Mouse (Mus musculus): ENCODE results near the gene Ccdc91. TPM values are rescaled to one million over a fixed set of nuclear protein-coding genes. Genes with fewer than 3 reads are reported as not detected.

Gene Ccdc91
- total and polyA plus RNA-seq, 3 experiments = 12.0 to 15.6 (median 14.4) TPM

DNA sequence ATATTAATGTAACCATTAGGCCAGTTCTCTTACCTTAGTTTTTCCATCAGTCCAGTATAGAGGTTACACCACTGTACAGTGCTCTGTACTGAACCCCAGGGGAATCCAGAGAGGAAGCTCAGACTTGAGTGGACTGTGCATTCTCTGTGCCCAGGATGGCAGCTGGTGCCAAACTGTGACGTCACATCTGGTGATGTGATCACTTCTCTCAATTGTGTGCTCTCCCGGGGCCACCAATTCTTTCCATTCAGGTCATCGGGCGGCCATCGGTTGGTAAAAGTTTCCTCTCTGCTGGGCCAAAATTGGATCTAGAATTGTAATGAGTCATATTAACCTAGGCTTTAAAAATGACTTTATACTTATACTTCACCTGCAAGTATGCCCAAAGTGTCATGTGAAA, 19.9 kb upstream of the Ccdc91 start (continued):
- TF ChIP-seq MAZ (IDR thresholded peaks at IDR 0.05; ENCODE audit: low read depth, low read length) = no peak
- TF ChIP-seq ZNF384 (IDR thresholded peaks at IDR 0.05; ENCODE audit: low read depth, low read length) = no peak
- no peak for TF ChIP-seq POLR2A (IDR thresholded peaks at IDR 0.05; ENCODE audit: low read depth, low read length)
- no peak for TF ChIP-seq MAFK (IDR thresholded peaks at IDR 0.05; ENCODE audit: insufficient replicate concordance, low read length)
- TF ChIP-seq MAX (IDR thresholded peaks at IDR 0.05; ENCODE audit: low read length) = no peak
- TF ChIP-seq RAD21 (IDR thresholded peaks at IDR 0.05; ENCODE audit: low read depth, low read length) = no peak
- TF ChIP-seq ELF1 (IDR thresholded peaks at IDR 0.05; ENCODE audit: low read depth, low read length) = no peak
- no peak for TF ChIP-seq PAX5 (IDR thresholded peaks at IDR 0.05; ENCODE audit: low read length)
- TF ChIP-seq ZMIZ1 (IDR thresholded peaks at IDR 0.05; ENCODE audit: low read depth, low read length) = no peak
- TF ChIP-seq CHD2 (IDR thresholded peaks at IDR 0.05; ENCODE audit: low read length) = no peak
- TF ChIP-seq SIN3A (IDR thresholded peaks at IDR 0.05; ENCODE audit: low read length) = no peak
- TF ChIP-seq CHD1 (IDR thresholded peaks at IDR 0.05; ENCODE audit: low read depth, low read length) = no peak
- no peak for TF ChIP-seq TBP (conservative IDR thresholded peaks at IDR 0.05; ENCODE audit: low read depth, low read length)
- no peak for TF ChIP-seq RCOR1 (conservative IDR thresholded peaks at IDR 0.05; ENCODE audit: low read depth, low read length)
- no peak for TF ChIP-seq USF2 (conservative IDR thresholded peaks at IDR 0.05; ENCODE audit: low read depth, low read length)
- TF ChIP-seq JUN (IDR thresholded peaks at IDR 0.05; ENCODE audit: insufficient read depth, low read depth, low read length) = 0 out of 2 replicates have a peak, but pooled peaks have one; percentile 5

DNA sequence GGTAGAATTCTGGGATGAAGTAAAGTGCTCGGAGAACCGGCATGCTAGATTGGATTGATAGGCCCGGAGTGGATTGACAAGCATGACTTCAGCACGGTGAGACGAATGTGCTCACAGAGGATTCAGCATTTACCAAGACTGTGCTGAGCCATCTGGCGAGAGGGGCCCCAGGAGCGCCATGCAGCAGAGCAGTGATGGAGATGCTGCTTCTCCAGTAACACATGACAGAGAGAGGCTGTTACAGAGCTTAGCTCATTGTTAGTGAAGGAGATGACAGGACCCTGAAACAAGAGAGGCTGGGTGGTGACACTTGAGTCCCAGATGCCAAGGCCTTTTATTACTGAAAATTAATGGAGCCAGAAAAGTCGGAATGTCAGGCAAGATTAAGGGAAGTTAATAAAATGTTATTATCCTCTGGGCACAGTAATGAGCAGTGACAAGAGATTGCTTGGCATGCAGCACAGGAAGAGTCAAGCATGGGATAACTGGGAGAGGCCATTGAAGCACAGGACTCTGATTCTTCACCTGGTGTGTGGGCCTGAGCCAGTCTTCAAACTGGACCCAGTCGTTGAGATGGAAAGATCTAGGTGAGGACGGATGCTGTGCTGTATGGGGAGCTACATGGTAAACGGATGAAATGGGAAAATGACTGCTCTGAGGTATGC, 16.9 kb upstream of the Ccdc91 start:
- Histone ChIP-seq H3K9me3 (replicated peaks; ENCODE audit: low read length) (no peaks in the 10 kb centered on the region), H3K4me3 (replicated peaks in 1 of 3; ENCODE audit: low read depth in 2 of 3, low read length in 2 of 3, poor library complexity in 1 of 3) (no peak overlapping the region), H3K9ac (ENCODE audit: insufficient read depth, low read depth) (no peak overlapping the region), H3K36me3 (replicated peaks in 1 of 2; ENCODE audit: control insufficient read depth in 1 of 2, insufficient read depth in 1 of 2, low read length in 1 of 2) (no peaks in the 10 kb centered on the region), H3K4me2 (ENCODE audit: insufficient read depth, low read depth, poor library complexity, severe bottlenecking) (no peak overlapping the region), H3K27me3 (replicated peaks) (no peaks in the 10 kb centered on the region), H3K27ac (ENCODE audit: insufficient read depth, low read depth) (no peak overlapping the region), H3K4me1 (ENCODE audit: control insufficient read depth in 1 of 2, insufficient read depth in 2 of 2) (peaks cover 4 to 11% of the 10 kb centered on the region in 2 experiments; a peak in 3 of 4 replicates), H3K79me2 (replicated peaks; ENCODE audit: control insufficient read depth, extremely low read depth, insufficient read depth, poor library complexity, severe bottlenecking) (no peaks in the 10 kb centered on the region)
- TF ChIP-seq ELF1 (IDR thresholded peaks at IDR 0.05; ENCODE audit: low read depth, low read length) = no peak
- TF ChIP-seq GABPA (IDR thresholded peaks at IDR 0.05; ENCODE audit: insufficient replicate concordance, low read depth, low read length) = no peak
- no peak for TF ChIP-seq RAD21 (IDR thresholded peaks at IDR 0.05; ENCODE audit: low read depth, low read length)
- no peak for TF ChIP-seq PAX5 (IDR thresholded peaks at IDR 0.05; ENCODE audit: low read length)
- no peak for TF ChIP-seq CHD2 (IDR thresholded peaks at IDR 0.05; ENCODE audit: low read length)
- TF ChIP-seq JUND (conservative IDR thresholded peaks at IDR 0.05; ENCODE audit: low read depth, low read length) = no peak
- no peak for TF ChIP-seq IRF4 (IDR thresholded peaks at IDR 0.05; ENCODE audit: low read depth, low read length)
- TF ChIP-seq MYC (IDR thresholded peaks at IDR 0.05; ENCODE audit: low read depth, low read length) = no peak
- TF ChIP-seq USF1 (IDR thresholded peaks at IDR 0.05; ENCODE audit: low read depth, low read length) = no peak
- no peak for TF ChIP-seq TCF12 (IDR thresholded peaks at IDR 0.05; ENCODE audit: low read depth, low read length)
- no peak for TF ChIP-seq UBTF (IDR thresholded peaks at IDR 0.05; ENCODE audit: low read depth, low read length)
- no peak for TF ChIP-seq CHD1 (IDR thresholded peaks at IDR 0.05; ENCODE audit: low read depth, low read length)
- no peak for TF ChIP-seq E2F4 (IDR thresholded peaks at IDR 0.05; ENCODE audit: insufficient replicate concordance, low read depth, low read length)
- DNase-seq (ENCODE audit: extremely low read depth) = no peak
- in situ Hi-C loops (cut with MboI; ENCODE audit: low pct_ligation_motif_present, low pct_unique_long_range_greater_than_20kb, low sequenced_read_pairs) (no loop called here), dilution Hi-C loops (cut with MboI; ENCODE audit: extremely low pct_ligation_motif_present, extremely low pct_unique_long_range_greater_than_20kb, low sequenced_read_pairs) (no loop called here)
